Mouse (Mus musculus) bone marrow macrophage, adult 2 months (primary cell): ENCODE measurements around the gene Gng7.

ENCODE experiments used
- CTCF ChIP-seq: IDR thresholded peaks from 2 replicates; pipeline ENCODE4 v1.5.1; 2012; ENCODE audit warnings: low read depth, mild to moderate bottlenecking, low read length, moderate library complexity
- POLR2A ChIP-seq: IDR thresholded peaks from 2 replicates; pipeline ENCODE4 v1.6.1; 2012; ENCODE audit warnings: mild to moderate bottlenecking, low read depth, low read length, borderline replicate concordance

GRCm38 (mm10) chr10:80956901-80957300 is 57.8 kb downstream of the Gng7 start:
- TF ChIP-seq POLR2A = no peak
- TF ChIP-seq CTCF = no peak
